ENCODE assay signal across 32 mouse cellular contexts in genomic region chr3:142477866-142478265, GRCm38 (mm10). TPM values are rescaled to one million over a fixed set of nuclear protein-coding genes. Genes with fewer than 3 reads are reported as not detected.
"Had no signal": no experiment of that assay in that cellular context is flagged by ENCODE, and none has a peak within 500 bp of the region (broad histone marks: within the 10 kb centered on the region; RNA-seq: fewer than 3 reads in every experiment).

No protein-coding gene starts in this region.

- H3K27me3 ChIP-seq: liver, embryonic 12.5 days; liver, embryonic 13.5 days; liver, embryonic 15.5 days; lung, embryonic 15.5 days; midbrain, embryonic 12.5 days; midbrain, embryonic 13.5 days; midbrain, embryonic 15.5 days; neural tube, embryonic 12.5 days had no signal

- H3K4me2 ChIP-seq: limb, embryonic 12.5 days; limb, embryonic 13.5 days; limb, embryonic 15.5 days; liver, embryonic 11.5 days; liver, embryonic 12.5 days; liver, embryonic 13.5 days; liver, embryonic 15.5 days; lung, embryonic 14.5 days; lung, embryonic 15.5 days; midbrain, embryonic 12.5 days; midbrain, embryonic 13.5 days; midbrain, embryonic 15.5 days; neural tube, embryonic 12.5 days had no signal

- H3K36me3 ChIP-seq: limb, embryonic 10.5 days; limb, embryonic 12.5 days; limb, embryonic 13.5 days; limb, embryonic 15.5 days; liver, embryonic 12.5 days; liver, embryonic 13.5 days; liver, embryonic 15.5 days; lung, embryonic 15.5 days; midbrain, embryonic 12.5 days; midbrain, embryonic 13.5 days; midbrain, embryonic 15.5 days; neural tube, embryonic 12.5 days had no signal

- H3K4me1 ChIP-seq: limb, embryonic 12.5 days; limb, embryonic 15.5 days; liver, embryonic 12.5 days; liver, embryonic 13.5 days; liver, embryonic 15.5 days; lung, embryonic 15.5 days; midbrain, embryonic 12.5 days; midbrain, embryonic 13.5 days; midbrain, embryonic 15.5 days; neural tube, embryonic 12.5 days had no signal

- H3K9me3 ChIP-seq: limb, embryonic 10.5 days; limb, embryonic 13.5 days; limb, embryonic 15.5 days; liver, embryonic 12.5 days; liver, embryonic 13.5 days; liver, embryonic 15.5 days; lung, embryonic 15.5 days; megakaryocyte, embryonic 14.5 days; midbrain, embryonic 12.5 days; midbrain, embryonic 13.5 days; midbrain, embryonic 15.5 days had no signal

- ATAC-seq: liver, embryonic 12.5 days; lung, postnatal 0 days; midbrain, embryonic 13.5 days; midbrain, embryonic 15.5 days; midbrain, embryonic 16.5 days had no signal

- H3K9ac ChIP-seq: limb, embryonic 12.5 days; limb, embryonic 13.5 days; limb, embryonic 15.5 days; liver, embryonic 12.5 days; liver, embryonic 13.5 days; liver, embryonic 14.5 days; liver, embryonic 15.5 days; liver, postnatal 0 days; lung, embryonic 14.5 days; lung, embryonic 15.5 days; midbrain, embryonic 12.5 days; midbrain, embryonic 13.5 days; midbrain, embryonic 15.5 days; neural tube, embryonic 12.5 days had no signal

- DNase-seq: left cerebral cortex, postnatal 4 days; liver; liver, embryonic 13.5 days; liver, postnatal 0 days; lung, adult 18-20 months; lung, adult 2 months; lung, embryonic 14.5 days; lung, postnatal 10 days; lung, postnatal 14 days; lung, postnatal 36 days; lung, postnatal 4 days; midbrain, embryonic 14.5 days had no signal

- H3K27ac ChIP-seq: left cerebral cortex, adult 2 months; limb, embryonic 10.5 days; limb, embryonic 12.5 days; limb, embryonic 13.5 days; limb, embryonic 15.5 days; liver, embryonic 12.5 days; liver, embryonic 13.5 days; liver, embryonic 14.5 days; liver, embryonic 15.5 days; lung, embryonic 15.5 days; macrophage; midbrain, embryonic 12.5 days; midbrain, embryonic 13.5 days; midbrain, embryonic 15.5 days; neural tube, embryonic 12.5 days had no signal

- H3K4me3 ChIP-seq: left cerebral cortex, adult 2 months; limb, embryonic 10.5 days; limb, embryonic 12.5 days; limb, embryonic 13.5 days; limb, embryonic 15.5 days; liver, embryonic 12.5 days; liver, embryonic 13.5 days; liver, embryonic 15.5 days; lung, embryonic 15.5 days; megakaryocyte, embryonic 14.5 days; midbrain, embryonic 12.5 days; midbrain, embryonic 13.5 days; midbrain, embryonic 15.5 days; myocyte; neural tube, embryonic 12.5 days had no signal

RNA-seq across cellular contexts. Expression of gene Gbp5, which starts 15.9 kb away (rescaled TPM):
- polyA plus RNA-seq: limb, embryonic 11.5 days; limb, embryonic 12.5 days; limb, embryonic 15.5 days; liver, embryonic 11.5 days; midbrain, embryonic 12.5 days; myocyte; neural tube, embryonic 12.5 days had no signal
